Mouse (Mus musculus): Measurements from ENCODE around the gene Phf7. TPM values are rescaled to one million over a fixed set of nuclear protein-coding genes. Genes with fewer than 3 reads are reported as not detected.

Phf7 gene
- polyA plus RNA-seq, 2 experiments, result 9.5 to 12.3 TPM

- no peaks in the 10 kb centered on the region for H3K36me3 ChIP-seq (ENCODE audit: control insufficient read depth, insufficient read depth, low read length)
- H3K27me3 ChIP-seq (ENCODE audit: control insufficient read depth, insufficient read depth, low read length), result no peaks in the 10 kb centered on the region
- no peak overlapping the region for H3K9ac ChIP-seq (ENCODE audit: low read depth, low read length, severe bottlenecking)
- 88% methylated on average over 6 of the region's 6 CpGs for WGBS
- H3K4me3 ChIP-seq (replicated peaks; ENCODE audit: low read length), result no peak overlapping the region
- H3K4me1 ChIP-seq (ENCODE audit: control insufficient read depth, insufficient read depth, low read length), result 0 out of 2 replicates have a peak, but pooled peaks cover 11% of the 10 kb centered on the region
- no peaks in the 10 kb centered on the region for H3K9me3 ChIP-seq (ENCODE audit: control insufficient read depth, low read length)
- no peak for ATAC-seq (ENCODE audit: low FRiP score, low read depth)
- H3K4me2 ChIP-seq (replicated peaks; ENCODE audit: low read depth, low read length, severe bottlenecking), result no peak overlapping the region
- no peak for DNase-seq (ENCODE audit: low spot score)
- H3K27ac ChIP-seq (replicated peaks; ENCODE audit: low read depth, low read length), result no peak overlapping the region
- TF ChIP-seq POLR2A (IDR thresholded peaks at IDR 0.05; ENCODE audit: borderline replicate concordance, extremely low read depth, insufficient read depth, insufficient read length), result no peak
These were observed 39.3 kb downstream of the Phf7 start for GRCm38 (mm10) chr14:31211854-31212253.

DNA sequence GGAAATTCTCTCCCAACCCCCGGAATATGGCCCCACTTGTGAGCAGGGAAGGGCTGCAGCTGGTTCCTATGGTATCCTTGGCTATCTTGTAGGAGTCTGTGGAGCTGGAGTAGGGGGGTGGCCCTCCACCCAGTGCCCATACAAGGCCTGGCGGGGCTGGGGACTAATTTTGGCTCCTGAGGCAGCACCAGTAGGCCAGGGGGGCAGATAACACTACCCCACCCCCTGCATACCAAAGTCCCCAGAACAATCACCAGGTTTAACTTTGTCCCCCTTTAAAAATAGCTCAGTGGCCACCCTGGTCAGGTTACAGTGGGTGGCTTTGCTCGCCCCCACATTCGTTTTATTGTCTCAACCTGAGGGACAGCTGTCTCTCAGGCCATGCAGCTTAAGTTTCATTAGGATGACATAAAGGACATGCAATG, 42.0 kb downstream of the Phf7 start:
- TF ChIP-seq POLR2A (IDR thresholded peaks at IDR 0.05; ENCODE audit: borderline replicate concordance, extremely low read depth, insufficient read depth, insufficient read length), result no peak
- Histone ChIP-seq H3K27ac (replicated peaks; ENCODE audit: low read depth, low read length) (no peak overlapping the region), H3K9me3 (ENCODE audit: control insufficient read depth, low read length) (no peaks in the 10 kb centered on the region), H3K36me3 (ENCODE audit: control insufficient read depth, insufficient read depth, low read length) (peaks cover 8% of the 10 kb centered on the region), H3K27me3 (ENCODE audit: control insufficient read depth, insufficient read depth, low read length) (no peaks in the 10 kb centered on the region), H3K4me2 (replicated peaks; ENCODE audit: low read depth, low read length, severe bottlenecking) (no peak overlapping the region), H3K4me3 (replicated peaks; ENCODE audit: low read length) (no peak overlapping the region), H3K9ac (ENCODE audit: low read depth, low read length, severe bottlenecking) (0 out of 2 replicates have a peak overlapping the region, but pooled peaks have one; percentile 21), H3K4me1 (ENCODE audit: control insufficient read depth, insufficient read depth, low read length) (peaks cover 16% of the 10 kb centered on the region)
- DNase-seq (ENCODE audit: low spot score) (no peak), ATAC-seq (ENCODE audit: low FRiP score, low read depth) (peak; percentile 20; the same call in 1 of the 2 replicates)
- 55% methylated on average over 4 of the region's 4 CpGs for WGBS

DNA sequence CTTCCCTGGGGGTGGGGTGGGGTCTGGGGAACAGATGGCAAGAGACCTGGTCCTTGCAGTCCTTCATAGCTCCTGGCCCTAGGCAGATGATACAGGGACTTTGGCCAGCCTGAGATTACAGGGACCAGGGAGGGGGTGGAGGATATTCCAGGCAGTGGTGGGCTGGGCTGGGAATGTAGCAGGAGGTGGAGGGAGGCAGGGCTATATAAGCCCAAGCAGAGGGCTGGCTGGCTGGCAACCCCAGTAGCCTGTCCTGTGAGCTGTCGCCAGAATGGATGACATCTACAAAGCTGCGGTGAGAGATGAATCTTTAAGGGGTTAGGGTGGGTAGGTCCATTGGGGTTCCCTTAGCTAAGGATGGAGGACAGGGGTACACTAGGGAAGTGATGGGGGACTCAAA, 43.0 kb downstream of the Phf7 start, which contains the start of gene Tnnc1:
Tnnc1 (plus strand) TSS at position 229 of the 400 bp plus-strand sequence.
- peaks cover 16% of the 10 kb centered on the region for H3K4me1 ChIP-seq (ENCODE audit: control insufficient read depth, insufficient read depth, low read length)
- no peaks in the 10 kb centered on the region for H3K9me3 ChIP-seq (ENCODE audit: control insufficient read depth, low read length)
- no peak within 1 kb of the TSS; the same call in 1 of the 2 replicates for H3K4me3 ChIP-seq (replicated peaks; ENCODE audit: low read length)
- peak within 1 kb of the TSS; percentile 21; the same call in 1 of the 2 replicates for H3K9ac ChIP-seq (ENCODE audit: low read depth, low read length, severe bottlenecking)
- no peaks in the 10 kb centered on the region for H3K27me3 ChIP-seq (ENCODE audit: control insufficient read depth, insufficient read depth, low read length)
- 52% methylated on average over 2 of the region's 2 CpGs for WGBS
- TF ChIP-seq POLR2A (IDR thresholded peaks at IDR 0.05; ENCODE audit: borderline replicate concordance, extremely low read depth, insufficient read depth, insufficient read length), result no peak
- H3K36me3 ChIP-seq (ENCODE audit: control insufficient read depth, insufficient read depth, low read length), result peaks cover 19% of the 10 kb centered on the region
- peak within 1 kb of the TSS; percentile 64 for H3K4me2 ChIP-seq (replicated peaks; ENCODE audit: low read depth, low read length, severe bottlenecking)
- ATAC-seq (ENCODE audit: low FRiP score, low read depth), result no peak
- DNase-seq (ENCODE audit: low spot score), result no peak
- H3K27ac ChIP-seq (replicated peaks; ENCODE audit: low read depth, low read length), result no peak within 1 kb of the TSS

GRCm38 (mm10) chr14:31207070-31207830, 43.9 kb downstream of the Phf7 start:
- Histone ChIP-seq H3K4me1 (ENCODE audit: control insufficient read depth, insufficient read depth, low read length) (peaks cover 11% of the 10 kb centered on the region), H3K27ac (replicated peaks; ENCODE audit: low read depth, low read length) (no peak overlapping the region), H3K36me3 (ENCODE audit: control insufficient read depth, insufficient read depth, low read length) (peaks cover 27% of the 10 kb centered on the region), H3K4me2 (replicated peaks; ENCODE audit: low read depth, low read length, severe bottlenecking) (peak overlapping the region; percentile 64), H3K4me3 (replicated peaks; ENCODE audit: low read length) (peak overlapping the region; percentile 86), H3K9ac (ENCODE audit: low read depth, low read length, severe bottlenecking) (peak overlapping the region; percentile 96), H3K27me3 (ENCODE audit: control insufficient read depth, insufficient read depth, low read length) (no peaks in the 10 kb centered on the region), H3K9me3 (ENCODE audit: control insufficient read depth, low read length) (no peaks in the 10 kb centered on the region)
- ATAC-seq (ENCODE audit: low FRiP score, low read depth) (no peak), DNase-seq (ENCODE audit: low spot score) (no peak)
- TF ChIP-seq POLR2A (IDR thresholded peaks at IDR 0.05; ENCODE audit: borderline replicate concordance, extremely low read depth, insufficient read depth, insufficient read length), result no peak
- 81% methylated on average over 13 of the region's 13 CpGs for WGBS

DNA sequence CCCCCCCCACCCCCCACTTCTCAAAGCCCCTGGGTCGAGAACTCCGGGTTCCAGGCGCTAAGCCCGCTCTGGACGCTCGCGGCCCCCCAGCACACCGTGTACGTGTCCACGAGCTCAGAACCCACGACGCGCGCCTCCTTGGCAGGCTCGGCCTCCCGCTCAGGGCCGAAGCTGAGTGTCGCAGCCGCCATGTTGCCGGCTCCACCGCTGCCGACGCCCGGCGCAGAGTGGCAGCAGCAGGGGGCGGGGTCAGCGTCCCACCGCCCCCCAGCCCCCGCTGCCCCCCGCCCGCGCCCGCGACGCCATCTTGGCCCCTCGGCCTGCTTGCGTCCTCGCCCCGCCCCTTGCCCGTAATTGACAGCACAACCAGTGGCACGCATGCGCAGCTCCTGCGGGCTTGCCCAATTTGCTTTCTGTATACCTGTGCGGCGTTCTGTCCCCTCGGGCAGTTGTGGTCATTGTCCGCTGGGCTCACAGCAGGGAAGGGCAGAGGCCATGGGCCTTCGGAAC, 44.6 kb downstream of the Phf7 start:
- peak; percentile 64 for ATAC-seq (ENCODE audit: low FRiP score, low read depth)
- Histone ChIP-seq H3K9ac (ENCODE audit: low read depth, low read length, severe bottlenecking) (peak overlapping the region; percentile 96), H3K27ac (replicated peaks; ENCODE audit: low read depth, low read length) (peak overlapping the region; percentile 90), H3K36me3 (ENCODE audit: control insufficient read depth, insufficient read depth, low read length) (peaks cover 35% of the 10 kb centered on the region), H3K4me2 (replicated peaks; ENCODE audit: low read depth, low read length, severe bottlenecking) (peak overlapping the region; percentile 64), H3K4me3 (replicated peaks; ENCODE audit: low read length) (peak overlapping the region; percentile 86), H3K4me1 (ENCODE audit: control insufficient read depth, insufficient read depth, low read length) (peaks cover 11% of the 10 kb centered on the region), H3K9me3 (ENCODE audit: control insufficient read depth, low read length) (no peaks in the 10 kb centered on the region), H3K27me3 (ENCODE audit: control insufficient read depth, insufficient read depth, low read length) (no peaks in the 10 kb centered on the region)
- 0% methylated on average over 40 of the region's 48 CpGs for WGBS
- TF ChIP-seq POLR2A (IDR thresholded peaks at IDR 0.05; ENCODE audit: borderline replicate concordance, extremely low read depth, insufficient read depth, insufficient read length), result peak; percentile 92; the same call in 1 of the 2 replicates
- DNase-seq (ENCODE audit: low spot score), result peak; percentile 95
